Mouse (Mus musculus): Measurements from ENCODE around the gene Olfr1283. TPM values are rescaled to one million over a fixed set of nuclear protein-coding genes. Genes with fewer than 3 reads are reported as not detected.

Olfr1283 gene
- polyA plus RNA-seq (2012; rRNA removed), result not detected in 2 replicates

DNA sequence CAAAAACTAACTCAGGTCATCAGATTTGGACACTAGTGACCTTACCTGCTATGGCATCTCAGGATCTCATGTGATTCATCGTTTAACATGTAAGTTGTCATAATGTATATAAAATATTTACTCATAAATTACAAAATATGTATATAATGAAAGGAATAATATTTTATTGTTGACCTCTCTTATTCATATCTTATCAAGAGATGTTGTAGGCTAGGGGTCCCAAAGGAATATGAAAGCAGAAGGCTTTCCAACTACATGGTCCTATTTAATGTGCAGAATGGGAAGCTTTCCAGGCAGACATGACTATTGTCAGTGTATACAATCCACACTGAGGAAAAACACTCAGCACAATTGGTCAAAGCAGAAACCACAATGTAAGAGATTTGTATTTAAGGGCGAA, at the start of gene Olfr1283:
Gene Olfr1283, plus strand, starts transcription at position 301 of the 400 bp plus-strand sequence.

DNA sequence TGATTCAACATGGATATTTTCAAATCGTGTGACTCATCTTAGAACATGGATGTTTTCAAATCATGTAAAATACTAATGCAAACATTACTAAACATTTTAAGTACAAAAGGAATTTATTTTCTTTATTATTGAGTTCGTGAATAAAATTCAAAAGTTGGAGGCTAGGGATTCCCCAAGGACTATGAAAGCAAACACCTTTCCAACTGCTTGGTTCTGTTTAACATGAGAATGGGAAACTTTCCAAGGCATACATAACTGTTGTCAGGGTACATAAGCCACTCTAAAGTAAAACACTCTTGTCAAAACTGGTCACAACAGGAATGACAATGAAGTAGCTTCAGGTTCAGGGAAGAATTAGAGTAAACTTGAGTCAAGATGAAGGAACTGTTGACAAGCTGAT, 40.4 kb upstream of the Olfr1283 start, which contains the start of gene Olfr1281:
Gene Olfr1281, plus strand, starts transcription at position 301 of the 400 bp plus-strand sequence.

DNA sequence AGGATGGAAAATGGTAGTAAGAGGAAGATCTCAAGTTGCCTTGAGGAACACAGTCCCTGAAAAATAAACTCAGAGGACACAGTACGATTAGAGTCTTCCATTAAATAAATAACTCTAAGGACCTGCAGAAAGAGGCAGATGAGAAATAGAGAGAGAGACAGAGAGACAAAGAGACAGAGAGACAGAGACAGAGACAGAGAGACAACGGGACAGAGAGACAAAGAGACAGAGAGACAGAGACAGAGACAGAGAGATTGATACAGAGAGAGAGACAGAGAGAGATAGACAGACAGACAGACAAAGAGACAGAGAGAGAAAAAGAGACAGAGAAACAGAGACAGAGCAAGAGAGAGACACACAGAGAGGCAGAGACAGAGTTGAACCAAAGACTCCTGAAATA, 30.6 kb upstream of the Olfr1283 start, which contains the start of gene Olfr1282:
Gene Olfr1282, minus strand, starts transcription at position 101 of the 400 bp plus-strand sequence.

DNA sequence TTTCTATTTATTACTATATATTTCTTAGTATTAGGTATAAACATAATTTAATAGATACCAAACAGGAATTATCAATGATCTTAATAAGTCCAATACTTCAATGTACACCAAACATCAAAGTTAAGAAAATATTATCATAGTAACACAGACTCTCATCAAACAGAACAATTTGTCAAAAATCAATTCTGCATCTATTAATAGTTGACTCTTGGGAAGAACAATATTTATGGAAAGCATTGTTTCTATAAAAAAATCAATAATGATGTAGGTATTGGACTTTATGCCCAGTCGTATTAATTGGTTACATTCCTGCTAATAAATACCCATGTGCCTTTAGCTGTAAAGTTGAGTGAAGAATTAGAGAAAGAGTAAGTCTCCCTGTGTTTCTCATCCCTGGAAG, 8.6 kb downstream of the Olfr1283 start, which contains the start of gene Olfr1284:
Gene Olfr1284, plus strand, starts transcription at position 301 of the 400 bp plus-strand sequence.

Other genes with a start within 250 kb of the Olfr1283 start
- gene Gm15130, start 213.9 kb upstream of the Olfr1283 start, polyA plus RNA-seq (2012; rRNA removed), result not detected in 2 replicates
- gene 4930430A15Rik, start 137.2 kb upstream of the Olfr1283 start, polyA plus RNA-seq (2012; rRNA removed), result not detected in 2 replicates
- not detected in 2 replicates for gene Olfr1275, start 131.5 kb upstream of the Olfr1283 start, polyA plus RNA-seq (2012; rRNA removed)
- gene Olfr1276, start 112.3 kb upstream of the Olfr1283 start, polyA plus RNA-seq (2012; rRNA removed), result not detected in 2 replicates
- gene Olfr1277, start 92.7 kb upstream of the Olfr1283 start, polyA plus RNA-seq (2012; rRNA removed), result not detected in 2 replicates
- gene Olfr1278, start 76.7 kb upstream of the Olfr1283 start, polyA plus RNA-seq (2012; rRNA removed), result not detected in 2 replicates
- not detected in 2 replicates for gene Olfr1279, start 66.2 kb upstream of the Olfr1283 start, polyA plus RNA-seq (2012; rRNA removed)
- gene Olfr1280, start 52.8 kb upstream of the Olfr1283 start, polyA plus RNA-seq (2012; rRNA removed), result not detected in 2 replicates
- gene Olfr1281, start 40.3 kb upstream of the Olfr1283 start, polyA plus RNA-seq (2012; rRNA removed), result not detected in 2 replicates
- not detected in 2 replicates for gene Olfr1282, start 30.7 kb upstream of the Olfr1283 start, polyA plus RNA-seq (2012; rRNA removed)
- not detected in 2 replicates for gene Olfr1284, start 8.7 kb downstream of the Olfr1283 start, polyA plus RNA-seq (2012; rRNA removed)
- not detected in 2 replicates for gene Olfr1286, start 56.3 kb downstream of the Olfr1283 start, polyA plus RNA-seq (2012; rRNA removed)
- not detected in 2 replicates for gene Olfr1287, start 82.4 kb downstream of the Olfr1283 start, polyA plus RNA-seq (2012; rRNA removed)
- gene Olfr1288, start 107.3 kb downstream of the Olfr1283 start, polyA plus RNA-seq (2012; rRNA removed), result not detected in 2 replicates
- not detected in 2 replicates for gene Olfr1289, start 114.0 kb downstream of the Olfr1283 start, polyA plus RNA-seq (2012; rRNA removed)
- not detected in 2 replicates for gene Olfr1290, start 127.0 kb downstream of the Olfr1283 start, polyA plus RNA-seq (2012; rRNA removed)
- gene Olfr1291-ps1, start 130.4 kb downstream of the Olfr1283 start, polyA plus RNA-seq (2012; rRNA removed), result not detected in 2 replicates
- not detected in 2 replicates for gene Olfr1293-ps, start 158.4 kb downstream of the Olfr1283 start, polyA plus RNA-seq (2012; rRNA removed)
- gene Olfr1294, start 173.5 kb downstream of the Olfr1283 start, polyA plus RNA-seq (2012; rRNA removed), result not detected in 2 replicates
- not detected in 2 replicates for gene Olfr1295, start 202.9 kb downstream of the Olfr1283 start, polyA plus RNA-seq (2012; rRNA removed)